Mouse (Mus musculus) forebrain, embryonic 13.5 days (tissue): ENCODE data around the gene Vrtn. TPM values are rescaled to one million over a fixed set of nuclear protein-coding genes. Genes with fewer than 3 reads are reported as not detected.

Experiments used
- ATAC-seq: fragments of 200-750 bp; cut with Nextera tagmentation; 2 replicates; pipeline ENCODE4 v1.8.0; 2017
- H3K27ac ChIP-seq: fragments of 300-500 bp; sonication (generic); 2 replicates; pipeline ENCODE4 v1.5.1; 2015; ENCODE audit warnings: inconsistent platforms, mild to moderate bottlenecking, moderate library complexity
- H3K27me3 ChIP-seq: fragments of 300-500 bp; sonication (generic); 2 replicates; pipeline ENCODE4 v1.6.1; 2015; ENCODE audit warnings: mild to moderate bottlenecking, inconsistent platforms
- H3K36me3 ChIP-seq: fragments of 300-500 bp; sonication (generic); 2 replicates; pipeline ENCODE4 v1.6.1; 2015; ENCODE audit warnings: mild to moderate bottlenecking, inconsistent platforms; ENCODE audit not compliant: poor library complexity, severe bottlenecking
- H3K4me1 ChIP-seq: fragments of 300-500 bp; sonication (generic); 2 replicates; pipeline ENCODE4 v1.6.1; 2015; ENCODE audit warnings: inconsistent platforms
- H3K4me2 ChIP-seq: fragments of 300-500 bp; sonication (generic); 2 replicates; pipeline ENCODE4 v1.6.1; 2015; ENCODE audit warnings: inconsistent platforms, mild to moderate bottlenecking, moderate library complexity
- H3K4me3 ChIP-seq: fragments of 300-500 bp; sonication (generic); 2 replicates; pipeline ENCODE4 v1.5.1; 2015; ENCODE audit warnings: mild to moderate bottlenecking, inconsistent platforms
- H3K9ac ChIP-seq: fragments of 300-500 bp; sonication (generic); 2 replicates; pipeline ENCODE4 v1.6.1; 2015; ENCODE audit warnings: mild to moderate bottlenecking, inconsistent platforms
- H3K9me3 ChIP-seq: fragments of 300-500 bp; sonication (generic); replicated peaks from 2 replicates; pipeline ENCODE4 v1.6.1; 2016; ENCODE audit warnings: inconsistent platforms
- WGBS: fragments of 180-500 bp; shearing (Covaris S2); methylation state at CpG from one replicate; pipeline ENCODE4 v1.1.7; 2015; 5-methylcytosine and 5-hydroxymethylcytosine counted together
- polyA plus RNA-seq: library from polyadenylated mRNA; unstranded; fragments of >200 nt; fragmentation: Nextera tagmentation; extraction: Ambion mirVana; gene quantifications from 2 replicates; pipeline ENCODE4 v1.2.1, GENCODE M21; 2015

Gene Vrtn
- polyA plus RNA-seq: not detected in 2 replicates

- H3K27me3 ChIP-seq: peaks cover 56% of the 10 kb centered on the region
Observed at GRCm38 (mm10) chr12:84640654-84641053, at the start of gene Vrtn. Gene Vrtn, plus strand, starts transcription at chr12:84641019.

GRCm38 (mm10) chr12:84598324-84598723 is 42.5 kb upstream of the Vrtn start:
- H3K27ac ChIP-seq: no peak overlapping the region
- no peaks in the 10 kb centered on the region for H3K4me1 ChIP-seq
- no peak overlapping the region for H3K9ac ChIP-seq
- H3K9me3 ChIP-seq: no peaks in the 10 kb centered on the region
- H3K4me2 ChIP-seq: no peak overlapping the region
- ATAC-seq: no peak
- peaks cover 11% of the 10 kb centered on the region for H3K36me3 ChIP-seq
- H3K4me3 ChIP-seq: no peak overlapping the region
- WGBS: 24% methylated on average over 8 of the region's 8 CpGs
- peaks cover 9% of the 10 kb centered on the region; the same call in 1 of the 2 replicates for H3K27me3 ChIP-seq

More at GRCm38 (mm10) chr12:84640654-84641053, at the start of gene Vrtn:
- no peaks in the 10 kb centered on the region; the same call in 1 of the 2 replicates for H3K9me3 ChIP-seq
- no peak for ATAC-seq
- H3K36me3 ChIP-seq: no peaks in the 10 kb centered on the region
- no peak within 1 kb of the TSS for H3K4me2 ChIP-seq
- no peaks in the 10 kb centered on the region; the same call in 1 of the 2 replicates for H3K4me1 ChIP-seq
- WGBS: 5% methylated on average over 9 of the region's 9 CpGs
- no peak within 1 kb of the TSS for H3K9ac ChIP-seq
- 0 out of 2 replicates have a peak within 1 kb of the TSS, but pooled peaks have one; percentile 1 for H3K4me3 ChIP-seq
- no peak within 1 kb of the TSS for H3K27ac ChIP-seq

GRCm38 (mm10) chr12:84604001-84604400 is 36.8 kb upstream of the Vrtn start:
- H3K27ac ChIP-seq: no peak overlapping the region
- no peaks in the 10 kb centered on the region for H3K9me3 ChIP-seq
- no peak for ATAC-seq
- no peaks in the 10 kb centered on the region for H3K4me1 ChIP-seq
- WGBS: 91% methylated on average over 7 of the region's 7 CpGs
- no peak overlapping the region for H3K4me3 ChIP-seq
- peaks cover 33% of the 10 kb centered on the region for H3K36me3 ChIP-seq
- H3K27me3 ChIP-seq: no peaks in the 10 kb centered on the region
- no peak overlapping the region for H3K9ac ChIP-seq
- H3K4me2 ChIP-seq: no peak overlapping the region

GRCm38 (mm10) chr12:84605860-84606259 is 35.0 kb upstream of the Vrtn start:
- 81% methylated on average over 7 of the region's 7 CpGs for WGBS

GRCm38 (mm10) chr12:84611718-84612117 is 29.1 kb upstream of the Vrtn start:
- Histone ChIP-seq H3K4me2 (no peak overlapping the region), H3K9ac (no peak overlapping the region), H3K9me3 (no peaks in the 10 kb centered on the region), H3K36me3 (peaks cover 20% of the 10 kb centered on the region; the same call in 1 of the 2 replicates), H3K27ac (no peak overlapping the region), H3K4me1 (peaks cover 11% of the 10 kb centered on the region), H3K4me3 (no peak overlapping the region), H3K27me3 (no peaks in the 10 kb centered on the region)
- no peak for ATAC-seq
- 90% methylated on average over 10 of the region's 10 CpGs for WGBS

More at GRCm38 (mm10) chr12:84605860-84606259, 35.0 kb upstream of the Vrtn start:
- no peak overlapping the region for H3K9ac ChIP-seq
- peaks cover 34% of the 10 kb centered on the region for H3K36me3 ChIP-seq
- H3K9me3 ChIP-seq: no peaks in the 10 kb centered on the region
- H3K4me2 ChIP-seq: no peak overlapping the region
- no peaks in the 10 kb centered on the region for H3K4me1 ChIP-seq
- no peaks in the 10 kb centered on the region for H3K27me3 ChIP-seq
- no peak overlapping the region for H3K27ac ChIP-seq
- H3K4me3 ChIP-seq: no peak overlapping the region
- no peak for ATAC-seq

- H3K9ac ChIP-seq: no peak overlapping the region
- H3K36me3 ChIP-seq: peaks cover 16% of the 10 kb centered on the region; the same call in 1 of the 2 replicates
- H3K4me2 ChIP-seq: no peak overlapping the region
- peaks cover 12% of the 10 kb centered on the region for H3K4me1 ChIP-seq
- H3K4me3 ChIP-seq: no peak overlapping the region
- no peaks in the 10 kb centered on the region for H3K9me3 ChIP-seq
- ATAC-seq: no peak
- 71% methylated on average over 8 of the region's 8 CpGs for WGBS
- H3K27ac ChIP-seq: no peak overlapping the region
- no peaks in the 10 kb centered on the region for H3K27me3 ChIP-seq
Observed at GRCm38 (mm10) chr12:84612518-84612917, 28.3 kb upstream of the Vrtn start.

GRCm38 (mm10) chr12:84614001-84614400 is 26.8 kb upstream of the Vrtn start:
- H3K9me3 ChIP-seq: no peaks in the 10 kb centered on the region
- H3K36me3 ChIP-seq: 0 out of 2 replicates have a peak, but pooled peaks cover 7% of the 10 kb centered on the region
- H3K27me3 ChIP-seq: no peaks in the 10 kb centered on the region
- H3K9ac ChIP-seq: no peak overlapping the region
- no peak overlapping the region for H3K4me2 ChIP-seq
- H3K4me3 ChIP-seq: no peak overlapping the region
- no peak for ATAC-seq
- WGBS: 83% methylated on average over 11 of the region's 11 CpGs
- H3K27ac ChIP-seq: no peak overlapping the region; the same call in 1 of the 2 replicates
- peaks cover 16% of the 10 kb centered on the region for H3K4me1 ChIP-seq

- Histone ChIP-seq H3K4me2 (no peak overlapping the region), H3K9me3 (no peaks in the 10 kb centered on the region), H3K27me3 (no peaks in the 10 kb centered on the region), H3K9ac (peak overlapping the region; percentile 18; the same call in 1 of the 2 replicates), H3K36me3 (0 out of 2 replicates have a peak, but pooled peaks cover 6% of the 10 kb centered on the region), H3K27ac (no peak overlapping the region; the same call in 1 of the 2 replicates), H3K4me1 (peaks cover 16% of the 10 kb centered on the region), H3K4me3 (no peak overlapping the region)
- no peak for ATAC-seq
- WGBS: 72% methylated on average over 7 of the region's 7 CpGs
Observed at GRCm38 (mm10) chr12:84614524-84614923, 26.3 kb upstream of the Vrtn start.

- peak within 1 kb of the TSS; percentile 85 for H3K9ac ChIP-seq
- no peak within 1 kb of the TSS for H3K27ac ChIP-seq
- H3K9me3 ChIP-seq: no peaks in the 10 kb centered on the region
- peaks cover 16% of the 10 kb centered on the region for H3K4me1 ChIP-seq
- H3K36me3 ChIP-seq: 0 out of 2 replicates have a peak, but pooled peaks cover 6% of the 10 kb centered on the region
- H3K4me3 ChIP-seq: peak within 1 kb of the TSS; percentile 78
- WGBS: under 1% methylated on average over 34 of the region's 34 CpGs
- peak within 1 kb of the TSS; percentile 68 for H3K4me2 ChIP-seq
- no peaks in the 10 kb centered on the region for H3K27me3 ChIP-seq
- peak; percentile 98 for ATAC-seq
Observed at GRCm38 (mm10) chr12:84616977-84617630, 23.7 kb upstream of the Vrtn start, which contains the start of gene Abcd4. Gene Abcd4, minus strand, starts transcription at chr12:84617413.

GRCm38 (mm10) chr12:84617663-84618062 is 23.2 kb upstream of the Vrtn start:
- Histone ChIP-seq H3K4me2 (peak overlapping the region; percentile 68), H3K4me1 (peaks cover 16% of the 10 kb centered on the region), H3K27me3 (no peaks in the 10 kb centered on the region), H3K4me3 (peak overlapping the region; percentile 78), H3K27ac (no peak overlapping the region), H3K9me3 (no peaks in the 10 kb centered on the region), H3K36me3 (0 out of 2 replicates have a peak, but pooled peaks cover 6% of the 10 kb centered on the region), H3K9ac (peak overlapping the region; percentile 53)
- WGBS: 6% methylated on average over 10 of the region's 10 CpGs
- ATAC-seq: peak; percentile 43

- Histone ChIP-seq H3K27me3 (peaks cover 4% of the 10 kb centered on the region; the same call in 1 of the 2 replicates), H3K4me2 (no peak overlapping the region), H3K4me3 (no peak overlapping the region), H3K9ac (no peak overlapping the region), H3K27ac (no peak overlapping the region), H3K4me1 (peaks cover 23% of the 10 kb centered on the region), H3K9me3 (no peaks in the 10 kb centered on the region), H3K36me3 (no peaks in the 10 kb centered on the region)
- no peak for ATAC-seq
Observed at GRCm38 (mm10) chr12:84620975-84621374, 19.8 kb upstream of the Vrtn start.

- no peak for ATAC-seq
- Histone ChIP-seq H3K4me3 (no peak overlapping the region), H3K27ac (peak overlapping the region; percentile 32), H3K9me3 (no peaks in the 10 kb centered on the region), H3K4me2 (peak overlapping the region; percentile 49; the same call in 1 of the 2 replicates), H3K4me1 (peaks cover 14% of the 10 kb centered on the region), H3K36me3 (no peaks in the 10 kb centered on the region), H3K27me3 (peaks cover 4% of the 10 kb centered on the region; the same call in 1 of the 2 replicates), H3K9ac (no peak overlapping the region)
- 20% methylated on average over 8 of the region's 8 CpGs for WGBS
Observed at GRCm38 (mm10) chr12:84624601-84625000, 16.2 kb upstream of the Vrtn start.
